8 mouse cellular contexts compared by ENCODE assay signal in genomic region chr13:54589996-54590951, GRCm38 (mm10). TPM values are rescaled to one million over a fixed set of nuclear protein-coding genes. Genes with fewer than 3 reads are reported as not detected.
DNase-seq lines count a peak whose midpoint lies in the region; ATAC-seq and TF ChIP-seq lines count a peak whose summit lies in the region.

Gene Nop16 (minus strand): TSS chr13:54590090.
Gene Higd2a (plus strand): TSS chr13:54590207.

- ATAC-seq in activated CD4-positive, CD25-positive, alpha-beta regulatory T cell, adult 4 months, result peak; percentile 95

- TF ChIP-seq POLR2A in cortical plate, adult 2 months (IDR thresholded peaks at IDR 0.05; ENCODE audit: extremely low read depth, insufficient read depth, low read length), result peak; percentile 88

- peaks cover 60% of the 10 kb centered on the region for H3K36me3 ChIP-seq in megakaryocyte, embryonic 14.5 days (replicated peaks; ENCODE audit: low read length)

- H3K9me3 ChIP-seq in megakaryocyte, embryonic 14.5 days, result no peaks in the 10 kb centered on the region

- H3K27me3 ChIP-seq in megakaryocyte, embryonic 14.5 days (replicated peaks), result no peaks in the 10 kb centered on the region

- TF ChIP-seq CTCF in cortical plate, adult 2 months (IDR thresholded peaks at IDR 0.05; ENCODE audit: extremely low read depth, insufficient read depth, low read length), result no peak

- H3K27ac ChIP-seq in cortical plate, adult 2 months (ENCODE audit: insufficient read depth, low read length), result peak within 1 kb of the TSS; percentile 74

- peak within 1 kb of the TSS; percentile 49 for H3K4me3 ChIP-seq in cortical plate, adult 2 months (ENCODE audit: insufficient read depth, low read length)
- H3K4me3 ChIP-seq in megakaryocyte, embryonic 14.5 days (replicated peaks), result peak within 1 kb of the TSS; percentile 98

- peak; percentile 95 to 96 for DNase-seq in gastrocnemius, adult 8-10 months (ENCODE audit: low spot score in 2 of 2)
- peak; percentile 98 for DNase-seq in hindlimb bud, embryonic 11.5 days (ENCODE audit: extremely low spot score, low read depth, low spot score)
- peak; percentile 90 to 98 for DNase-seq in left cerebral cortex, adult 8-10 months (ENCODE audit: low spot score in 2 of 2)
- peak; percentile 98 to 99 for DNase-seq in right cerebral cortex, postnatal 10 days (ENCODE audit: low spot score in 2 of 2)
- DNase-seq in urinary bladder, postnatal 25 days (ENCODE audit: low spot score), result peak; percentile 91

- peaks cover 5% of the 10 kb centered on the region; the same call in 1 of the 2 replicates for H3K4me1 ChIP-seq in cortical plate, adult 2 months (ENCODE audit: control insufficient read depth, insufficient read depth, low read length)
- peaks cover 31% of the 10 kb centered on the region for H3K4me1 ChIP-seq in megakaryocyte, embryonic 14.5 days

RNA-seq across cellular contexts. Expression of gene Nop16, which starts in this region (rescaled TPM):
- 10 to 100 TPM; 64.0 to 66.2 TPM for polyA plus RNA-seq in activated CD4-positive, CD25-positive, alpha-beta regulatory T cell, adult 4 months (2017; shearing (Covaris generic))
- polyA plus RNA-seq in cortical plate, adult 2 months (2012; rRNA removed), result 25.4 and 26.0 TPM in 2 replicates
- total RNA-seq in gastrocnemius, adult 8-10 months (2022), result 10 to 100 TPM; 14.8 to 18.9 (median 16.7) TPM
- total RNA-seq in left cerebral cortex, adult 8-10 months (2022), result 10 to 100 TPM; 17.2 to 23.0 (median 20.3) TPM
- polyA plus RNA-seq in megakaryocyte, embryonic 14.5 days (2012; ENCODE audit: insufficient read depth, low replicate concordance), result 6.9 and 22.1 TPM in 2 replicates

RNA-seq across cellular contexts. Expression of gene Higd2a, which starts in this region (rescaled TPM):
- polyA plus RNA-seq in activated CD4-positive, CD25-positive, alpha-beta regulatory T cell, adult 4 months (2017; shearing (Covaris generic)), result 100 to 1,000 TPM; 130 to 146 TPM
- 238 and 245 TPM in 2 replicates for polyA plus RNA-seq in cortical plate, adult 2 months (2012; rRNA removed)
- total RNA-seq in gastrocnemius, adult 8-10 months (2022), result 100 to 1,000 TPM; 131 to 155 (median 141) TPM
- total RNA-seq in left cerebral cortex, adult 8-10 months (2022), result 100 to 1,000 TPM; 134 to 142 (median 140) TPM
- 13.6 and 46.2 TPM in 2 replicates for polyA plus RNA-seq in megakaryocyte, embryonic 14.5 days (2012; ENCODE audit: insufficient read depth, low replicate concordance)

Comparison
In these comparisons a context has a peak if more than half of its experiments do, and no peak if none do; other contexts are left out.
1. Peak in every context shown above with its lines: DNase-seq, ATAC-seq, H3K4me3 ChIP-seq and H3K27ac ChIP-seq.